Mouse (Mus musculus) kidney, adult 11 months (tissue): Measurements from ENCODE around the gene Gnas.
A peak's percentile ranks its signal among the peaks of the same experiment; 100 is the strongest.
"Not testable (repeated sequence)": the region's sequence is repeated elsewhere in the genome, so short reads cannot be mapped to it uniquely, and the experiment has no call there.

Experiments used
- DNase-seq: peaks from one replicate; pipeline ENCODE4 v3.0.0; 2022

Gene Gnas

DNA sequence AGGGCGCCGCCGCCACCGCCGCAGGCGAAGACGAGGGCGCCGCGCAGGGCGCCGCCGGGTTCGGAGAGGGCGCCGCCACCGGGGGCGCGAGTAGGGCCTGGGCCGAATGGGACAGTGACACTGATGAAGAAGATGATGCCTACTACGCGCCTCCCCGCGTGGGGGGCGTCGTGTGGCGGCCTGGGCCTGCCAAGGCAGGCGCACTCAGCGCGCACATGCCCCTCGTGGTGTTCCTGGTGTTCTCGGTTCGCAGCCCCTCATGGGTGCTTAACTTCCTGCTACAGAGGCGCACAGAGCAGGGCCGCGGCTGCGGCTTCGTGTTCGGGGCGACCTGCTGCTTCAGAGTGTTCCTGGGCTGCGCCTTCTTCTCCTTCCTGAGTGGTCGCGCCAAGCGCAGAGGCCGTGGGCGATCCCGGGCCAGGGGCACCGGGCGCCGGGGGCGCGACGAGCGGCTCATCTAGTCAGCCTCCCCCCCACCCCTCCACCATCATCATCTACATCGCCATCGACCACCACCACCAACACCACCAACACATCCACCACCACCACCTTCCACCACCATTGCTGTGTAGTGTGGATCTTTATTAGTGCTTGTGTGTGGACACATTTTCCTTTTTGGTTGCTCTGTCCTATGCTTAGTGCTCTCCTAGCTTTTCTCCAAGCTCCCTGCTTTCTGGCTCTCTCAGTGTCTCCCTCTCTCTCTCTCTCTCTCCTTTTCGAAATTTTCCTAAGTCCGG lies 45.0 kb downstream of the Gnas start:
- peak; percentile 46 for DNase-seq

DNA sequence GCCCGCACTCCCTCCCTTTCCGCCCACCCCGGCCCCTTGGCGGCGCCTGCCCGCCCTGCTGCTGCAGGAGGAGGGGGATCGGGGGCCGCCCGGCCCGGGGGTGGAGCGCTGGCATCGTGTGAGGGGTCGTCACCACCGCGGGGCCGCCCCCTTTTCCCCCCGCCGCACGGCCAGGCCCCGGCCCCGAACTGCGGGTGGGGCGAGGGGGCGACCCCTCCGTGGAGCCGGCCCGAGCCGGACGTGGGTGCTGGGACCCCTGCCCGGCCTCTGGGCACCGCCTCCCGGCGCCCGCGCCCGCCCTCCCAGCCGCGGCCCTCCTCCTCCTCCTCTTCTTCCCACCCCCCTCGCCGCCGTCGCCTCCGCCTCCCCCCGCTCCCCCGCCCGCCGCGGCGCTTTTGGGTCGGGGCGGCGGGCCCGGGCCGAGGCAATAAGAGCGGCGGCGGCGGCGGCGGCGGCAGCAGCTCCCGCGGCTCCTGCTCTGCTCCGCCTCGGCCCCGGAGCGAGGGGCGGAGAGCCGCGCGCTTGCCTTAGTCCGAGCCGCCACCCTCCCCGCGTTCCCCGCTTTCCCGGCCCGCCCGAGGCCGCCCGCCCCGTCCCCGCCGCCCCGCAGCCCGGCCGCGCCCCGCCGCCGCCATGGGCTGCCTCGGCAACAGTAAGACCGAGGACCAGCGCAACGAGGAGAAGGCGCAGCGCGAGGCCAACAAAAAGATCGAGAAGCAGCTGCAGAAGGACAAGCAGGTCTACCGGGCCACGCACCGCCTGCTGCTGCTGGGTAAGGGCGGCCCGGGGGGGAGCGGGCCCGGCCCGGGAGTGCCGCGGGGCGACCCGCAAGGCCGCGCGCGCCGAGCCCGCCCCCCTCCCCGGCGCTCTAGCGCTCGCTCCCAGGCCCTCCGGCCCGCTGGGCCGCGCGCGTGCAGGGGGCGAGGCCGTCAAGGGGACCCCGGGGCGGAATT lies 45.8 kb downstream of the Gnas start:
- peak; percentile 74 for DNase-seq

DNA sequence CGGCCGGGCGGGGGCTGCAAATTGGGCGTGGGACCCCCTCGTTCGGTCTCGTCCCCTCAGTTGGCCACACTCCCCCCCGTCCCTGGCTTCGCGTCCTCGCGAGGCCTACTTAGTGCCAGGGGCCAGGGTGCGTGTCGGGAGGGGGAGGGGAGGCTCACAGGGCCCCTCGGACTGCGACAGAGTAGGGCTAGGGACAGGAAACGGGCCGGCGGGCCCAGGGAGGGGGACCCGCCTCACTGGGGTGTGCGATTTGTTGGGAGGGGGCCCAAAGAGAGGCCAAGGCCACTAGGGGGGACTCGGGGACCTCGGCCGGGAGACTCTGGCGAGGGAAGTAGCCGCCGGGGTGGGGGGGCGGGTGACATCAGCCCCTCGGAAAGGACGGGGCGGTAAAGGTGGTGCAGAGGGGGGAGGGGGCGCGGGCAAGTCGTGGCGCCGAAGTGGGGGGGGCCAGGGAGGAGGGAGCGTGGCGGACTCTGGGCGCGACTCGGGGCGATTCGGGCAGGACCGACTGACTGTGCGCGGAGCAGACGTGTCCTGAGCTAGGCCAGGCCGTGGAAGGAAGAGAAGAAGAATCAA lies 46.6 kb downstream of the Gnas start:
- peak; percentile 75 for DNase-seq

DNA sequence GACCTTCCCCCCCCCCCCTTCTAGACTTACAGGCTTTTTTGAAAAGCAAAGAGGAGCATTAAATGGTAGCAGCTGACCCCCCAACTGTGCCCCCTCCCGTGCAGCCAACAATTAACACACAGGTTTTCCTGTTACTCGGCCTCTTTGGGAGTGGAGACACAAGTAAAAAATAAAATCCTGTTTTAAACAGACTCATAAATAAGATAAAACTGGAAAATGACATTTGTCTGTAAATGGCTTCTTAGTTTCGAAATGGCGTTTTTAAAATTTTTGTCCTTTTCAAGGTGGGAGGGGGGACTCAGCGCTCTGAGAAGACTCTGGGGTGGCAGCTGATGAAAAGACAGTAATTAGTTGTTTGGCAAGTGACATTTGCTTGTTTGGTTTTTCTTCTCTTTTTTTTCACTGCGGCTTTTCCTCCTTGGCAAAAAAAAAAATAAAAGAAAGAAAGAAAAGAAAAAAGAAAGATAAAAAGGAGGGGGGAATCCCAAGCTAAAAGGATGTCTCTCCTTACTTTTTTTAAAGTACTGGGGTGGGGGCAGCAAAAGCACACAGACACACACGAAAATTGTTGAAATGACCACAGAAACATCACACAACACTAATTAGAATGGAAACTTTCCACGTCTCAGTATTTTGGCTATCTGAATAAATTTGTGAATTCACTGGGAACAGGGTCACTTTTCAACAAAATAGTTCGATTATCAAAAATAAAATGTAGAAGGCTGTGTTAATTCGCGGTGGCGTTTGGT lies 47.3 kb downstream of the Gnas start:
- DNase-seq, result no peak

DNA sequence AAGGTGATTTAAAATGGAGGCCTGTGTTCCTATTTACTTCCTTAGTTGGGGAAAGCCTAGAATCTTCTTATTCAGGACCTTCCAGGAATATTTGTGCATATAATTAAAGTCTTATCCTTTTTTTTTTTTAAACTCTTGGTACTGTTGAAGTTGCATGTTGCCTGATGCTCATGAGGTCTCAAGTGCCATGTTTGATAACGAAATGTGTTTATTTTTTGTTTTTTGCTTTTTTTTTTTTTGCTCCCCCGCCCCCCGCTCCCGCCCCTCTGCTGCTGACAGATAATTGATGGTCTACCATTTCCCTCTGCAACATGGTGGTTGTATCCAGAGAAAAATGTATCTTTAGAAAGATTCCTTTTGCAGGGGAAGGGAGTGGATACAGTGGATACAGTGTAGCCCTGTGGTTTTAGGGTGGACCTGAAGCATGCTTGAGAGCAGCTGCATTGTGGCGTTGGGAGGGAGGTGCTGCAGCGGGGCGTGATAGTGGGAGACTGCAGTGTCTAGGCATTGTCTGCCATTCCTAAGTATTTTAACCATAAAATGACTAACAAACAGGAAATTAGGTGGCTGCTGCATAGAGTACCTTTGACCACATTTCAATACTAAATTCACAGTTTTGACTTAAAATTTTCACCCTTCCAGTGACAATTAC lies 49.2 kb downstream of the Gnas start:
- DNase-seq, result no peak

DNA sequence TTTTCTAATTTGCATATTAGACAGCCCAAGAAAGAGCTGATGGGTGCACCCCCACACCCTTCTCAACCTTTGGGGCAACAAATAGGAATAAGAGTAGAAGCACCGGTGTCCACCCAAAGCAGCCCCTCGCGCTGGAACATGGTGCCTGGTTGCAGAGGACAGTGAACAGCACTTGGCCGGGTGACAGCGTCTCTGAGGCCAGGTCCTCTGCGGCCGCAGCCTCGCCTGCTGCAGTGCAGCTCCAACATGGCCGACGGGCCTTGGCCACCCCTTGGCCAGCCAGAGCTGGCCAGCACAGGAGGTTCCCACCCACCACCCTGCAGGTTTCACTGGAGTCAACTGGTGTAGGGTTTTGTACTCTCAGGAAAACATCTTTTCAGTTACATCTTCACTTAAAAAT lies 50.3 kb downstream of the Gnas start:
- no peak for DNase-seq

DNA sequence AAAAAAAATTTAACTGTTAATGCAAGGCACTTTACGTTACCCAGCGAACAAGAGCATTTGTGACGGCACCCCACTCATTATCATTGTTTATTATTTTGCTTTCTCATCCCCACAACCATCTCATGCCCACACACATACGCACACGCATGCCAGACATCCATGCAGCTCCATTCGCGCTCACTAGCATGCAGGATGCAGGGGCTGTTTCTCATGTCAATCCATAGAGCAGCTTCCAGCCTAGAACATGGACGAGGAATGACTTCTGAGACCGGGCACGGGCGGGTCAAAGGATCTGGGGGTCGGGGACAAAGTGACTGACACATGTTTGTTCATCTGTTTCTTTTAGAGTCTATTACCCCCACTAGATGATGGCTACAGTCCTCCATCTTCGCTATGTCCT lies 53.2 kb downstream of the Gnas start:
- DNase-seq, result no peak

DNA sequence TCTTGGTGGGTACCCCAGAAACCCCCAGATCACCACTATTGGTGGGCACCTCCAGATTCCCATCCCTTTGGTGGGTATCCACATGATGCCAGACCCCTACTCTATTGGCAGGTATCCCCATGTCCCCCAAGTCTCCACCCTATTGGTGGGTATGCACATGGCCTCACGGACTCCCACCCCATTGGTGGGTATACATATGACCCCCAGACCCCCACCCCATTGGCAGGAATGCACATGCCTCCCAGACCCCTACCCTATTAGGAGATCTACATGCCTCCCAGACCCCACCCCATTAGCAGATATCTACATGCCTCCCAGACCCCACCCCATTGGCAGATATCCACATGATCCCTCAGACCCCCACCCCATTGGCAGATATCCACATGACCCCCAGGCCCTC lies 55.6 kb downstream of the Gnas start:
- no peak for DNase-seq

DNA sequence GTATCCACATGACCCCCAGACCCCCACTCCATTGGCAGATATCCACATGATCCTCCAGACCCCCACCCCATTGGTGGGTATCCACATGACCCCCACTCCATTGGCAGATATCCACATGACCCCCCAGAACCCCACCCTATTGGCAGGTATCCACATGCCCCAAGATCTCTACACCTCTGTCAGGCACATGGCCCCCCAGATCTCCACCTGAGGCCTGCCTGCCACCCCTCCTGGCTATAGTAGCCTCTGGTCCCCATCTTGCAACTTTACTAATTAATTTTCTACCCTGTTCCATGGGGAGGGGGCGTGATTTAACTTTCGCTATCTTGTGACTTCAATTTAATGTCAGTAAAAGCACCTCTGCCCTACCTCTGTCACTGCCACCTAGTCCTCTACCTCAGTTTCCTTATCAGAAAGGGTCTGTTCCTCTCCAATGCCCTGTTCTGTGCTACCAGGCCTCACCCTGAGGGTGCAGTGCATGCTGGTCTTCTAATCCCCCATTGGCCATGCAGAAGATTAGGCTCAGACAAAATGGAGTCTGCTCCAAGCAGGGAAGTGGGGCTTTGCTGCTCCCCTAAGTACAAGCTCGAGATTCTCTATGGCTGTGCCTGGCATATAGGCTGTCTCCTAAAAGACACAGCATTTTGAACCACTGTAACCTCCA lies 56.2 kb downstream of the Gnas start:
- DNase-seq, result peak; percentile 15

DNA sequence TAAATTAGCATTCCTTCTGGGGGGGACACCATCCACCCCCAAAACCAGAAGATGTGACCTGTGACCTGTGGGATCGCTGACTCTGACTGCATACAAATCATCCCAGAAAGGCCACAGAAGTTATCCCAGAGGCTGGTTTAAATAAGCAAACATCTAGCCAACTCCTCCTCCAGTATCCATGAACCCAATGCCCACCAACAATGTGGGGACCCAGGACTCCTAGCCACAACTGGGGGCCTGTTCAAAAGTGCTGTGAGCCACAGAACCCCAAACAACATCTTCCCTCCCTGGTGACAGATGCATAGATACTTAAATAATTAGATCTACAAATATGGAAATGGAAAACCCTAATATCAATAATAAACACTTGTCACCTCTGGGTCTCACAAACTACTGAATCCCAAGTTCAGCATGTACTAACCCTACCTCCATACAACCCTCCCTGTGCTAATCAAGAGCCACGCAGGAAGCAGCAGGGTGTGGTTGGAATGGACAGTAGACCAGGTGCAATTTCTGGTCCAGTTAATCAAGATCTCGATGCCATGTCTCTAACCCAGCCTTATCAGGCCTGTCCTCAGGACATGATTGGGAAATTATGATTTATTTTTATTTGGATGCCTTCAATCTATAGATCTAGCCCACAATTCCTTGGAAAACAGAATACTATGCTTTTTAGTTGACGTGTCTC lies 56.9 kb downstream of the Gnas start:
- no peak for DNase-seq

DNA sequence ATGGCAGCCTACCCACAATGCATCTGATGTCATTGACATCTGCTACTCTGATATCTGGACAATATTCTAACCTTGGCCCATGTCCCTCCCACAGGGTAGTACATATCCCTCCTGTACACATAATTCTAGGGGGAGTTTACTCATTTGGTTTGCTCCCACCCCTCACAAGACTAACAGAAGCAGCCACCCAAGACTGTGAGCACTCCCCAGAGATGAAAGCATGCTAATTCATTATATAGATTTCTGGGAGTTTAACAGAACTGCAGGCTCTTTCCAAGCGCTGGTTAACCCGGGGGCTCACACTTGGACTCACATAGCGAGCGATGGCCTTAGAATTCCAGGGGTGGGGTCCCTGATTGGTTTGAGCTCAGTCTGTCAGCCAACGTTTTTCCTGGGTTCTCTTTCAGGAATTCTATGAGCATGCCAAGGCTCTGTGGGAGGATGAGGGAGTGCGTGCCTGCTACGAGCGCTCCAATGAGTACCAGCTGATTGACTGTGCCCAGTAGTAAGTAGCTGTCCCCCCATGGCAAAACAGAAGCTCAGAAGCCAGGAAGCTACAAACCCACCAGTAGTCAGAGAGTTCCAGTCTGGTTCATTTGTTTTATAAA lies 58.8 kb downstream of the Gnas start:
- DNase-seq, result peak; percentile 22

DNA sequence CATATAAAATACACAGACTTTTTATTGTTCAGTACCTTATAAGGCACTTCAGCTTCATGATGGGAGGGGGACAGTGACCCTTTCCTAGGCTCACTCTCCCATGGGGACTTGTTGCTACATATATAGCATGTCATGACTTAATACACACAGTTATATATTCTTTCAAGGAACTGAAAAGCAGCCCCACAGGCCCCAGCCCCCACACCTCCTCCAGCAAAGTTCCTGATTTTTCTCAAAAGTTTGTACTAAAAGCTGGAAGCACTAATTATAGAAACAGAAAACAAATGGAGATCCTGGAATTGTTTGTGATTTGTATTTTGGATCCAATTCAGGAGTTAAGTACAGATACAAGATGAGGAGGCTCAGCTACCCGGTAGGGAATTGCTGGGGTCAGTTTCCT lies 59.4 kb downstream of the Gnas start:
- DNase-seq, result peak; percentile 33

DNA sequence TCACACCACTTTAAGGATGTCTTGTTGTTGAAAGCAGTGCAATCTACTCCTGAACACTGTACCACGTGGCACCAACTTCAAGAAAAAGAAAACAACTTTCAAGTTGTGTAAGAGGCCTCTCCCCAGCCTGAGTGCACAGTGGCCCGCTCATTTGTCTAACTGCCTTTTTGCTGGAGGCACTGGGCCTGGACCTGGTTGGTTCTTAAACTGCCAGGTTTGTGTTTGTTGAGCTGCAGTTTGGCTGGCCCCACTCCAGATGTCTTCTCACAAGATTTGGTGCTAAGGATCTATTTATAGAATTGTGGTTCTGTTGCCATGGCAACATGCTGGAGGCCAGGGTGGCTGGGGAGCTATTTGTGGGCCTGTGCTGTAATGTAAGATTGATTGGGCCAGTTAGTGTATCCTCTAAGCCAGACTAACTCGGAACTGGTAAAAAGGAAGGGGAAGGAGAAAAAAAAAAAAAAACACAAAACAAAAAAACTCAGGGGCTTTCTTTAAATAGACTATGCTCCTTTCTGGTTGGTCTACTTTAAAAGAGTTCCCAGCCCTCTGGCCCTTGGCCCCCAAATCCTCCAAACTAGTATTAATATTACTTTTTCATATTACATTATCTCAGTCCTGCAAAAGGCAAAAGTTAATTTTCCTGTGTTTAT lies 60.0 kb downstream of the Gnas start:
- peak; percentile 96 for DNase-seq

DNA sequence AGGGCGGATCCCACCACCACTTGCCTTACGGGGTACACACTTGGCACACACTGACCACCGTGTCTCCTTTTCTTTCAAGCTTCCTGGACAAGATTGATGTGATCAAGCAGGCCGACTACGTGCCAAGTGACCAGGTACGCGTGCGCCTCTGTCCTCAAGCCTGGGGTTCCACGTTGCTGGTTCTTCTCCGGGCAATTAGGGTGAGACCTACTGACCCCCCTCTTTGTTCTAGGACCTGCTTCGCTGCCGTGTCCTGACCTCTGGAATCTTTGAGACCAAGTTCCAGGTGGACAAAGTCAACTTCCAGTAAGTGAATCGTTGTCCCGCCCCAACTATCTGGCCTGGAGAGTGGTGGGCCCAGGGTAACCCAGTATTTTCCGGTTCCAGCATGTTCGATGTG lies 60.9 kb downstream of the Gnas start:
- peak; percentile 38 for DNase-seq

DNA sequence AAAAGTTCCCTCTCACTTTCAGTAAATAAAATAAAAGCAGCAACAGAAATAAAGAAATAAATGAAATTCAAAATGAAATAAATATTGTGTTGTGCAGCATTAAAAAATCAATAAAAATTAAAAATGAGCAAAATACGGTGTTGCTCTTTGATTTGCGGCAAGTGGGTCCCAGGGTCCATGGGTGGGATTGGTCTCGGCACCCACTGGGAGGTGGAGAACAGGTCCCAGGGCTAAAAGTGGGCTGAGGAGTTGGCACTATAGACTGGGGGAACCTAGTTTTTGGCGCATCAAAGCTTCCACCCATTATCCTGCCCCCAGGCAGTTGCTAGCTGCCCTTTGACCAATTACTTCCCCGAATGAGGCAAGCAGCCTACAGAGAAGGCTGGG lies 62.5 kb downstream of the Gnas start, which contains the start of gene Gm20721:
Gene Gm20721 (minus strand): TSS at position 101 of the 387 bp plus-strand sequence.
- no peak for DNase-seq

DNA sequence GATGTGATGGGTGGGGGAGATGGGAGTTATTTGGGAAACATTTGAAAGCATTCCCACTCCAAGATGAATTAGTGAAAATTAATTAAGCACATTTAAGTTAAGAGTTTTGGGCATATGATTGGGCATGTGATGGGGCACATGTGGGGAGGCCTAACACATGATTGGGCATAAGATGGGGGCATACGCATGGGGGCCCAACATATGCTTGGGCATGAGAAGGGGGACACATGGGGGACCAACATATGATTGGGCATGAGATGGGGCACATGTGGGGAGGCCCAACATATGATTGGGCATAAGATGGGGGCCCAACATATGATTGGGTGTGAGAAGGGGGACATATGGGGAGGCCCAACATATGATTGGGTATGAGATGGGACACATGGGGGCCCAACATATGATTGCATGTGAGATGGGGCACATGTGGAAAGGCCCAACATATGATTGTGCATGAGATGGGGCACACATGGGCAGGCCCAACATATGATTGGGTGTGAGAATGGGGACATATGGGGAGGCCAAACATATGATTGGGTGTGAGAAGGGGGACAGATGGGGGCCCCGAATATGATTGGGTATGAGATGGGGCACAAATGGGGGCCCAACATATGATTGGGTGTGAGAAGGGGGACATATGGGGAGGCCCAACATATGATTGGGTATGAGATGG lies 63.0 kb downstream of the Gnas start:
- not testable (repeated sequence) for DNase-seq

DNA sequence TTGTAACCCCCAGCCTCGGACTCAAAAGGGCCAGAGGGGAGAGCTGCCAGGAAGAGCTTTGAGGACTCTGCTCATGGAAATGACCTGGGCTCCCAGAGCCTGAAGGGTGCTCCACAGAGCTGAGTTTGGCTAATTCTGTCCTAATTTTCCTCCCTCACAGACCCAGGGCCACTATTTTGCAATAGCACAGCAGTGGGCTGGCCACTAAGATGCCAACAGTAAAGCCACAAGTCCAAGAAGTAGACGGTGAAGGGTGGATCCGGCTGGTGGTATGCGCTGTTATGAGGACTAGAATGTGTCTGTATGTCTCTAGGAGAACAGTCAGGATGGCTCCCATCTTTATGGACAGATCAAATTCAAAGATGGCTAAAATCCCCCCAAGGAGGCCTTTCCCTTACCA lies 74.4 kb downstream of the Gnas start:
- no peak for DNase-seq

DNA sequence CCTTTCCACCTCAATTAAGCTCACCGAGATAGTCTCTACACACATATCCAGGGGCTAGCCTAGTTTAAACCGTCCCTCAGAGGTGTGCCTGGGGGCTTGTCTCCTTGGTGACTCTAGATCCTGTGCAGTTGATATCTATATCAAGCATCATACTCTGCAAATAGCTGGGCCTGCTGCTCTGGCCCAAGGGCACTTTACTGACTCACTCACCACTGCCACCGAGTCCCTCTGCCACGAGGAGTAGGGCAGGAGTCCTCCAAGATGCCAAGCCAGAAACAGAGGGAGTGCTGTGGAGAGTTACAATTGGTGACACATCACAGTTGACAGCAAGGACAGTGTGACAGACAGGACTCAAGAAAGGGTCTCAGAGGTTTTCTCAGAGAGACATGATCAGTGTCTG lies 75.5 kb downstream of the Gnas start:
- DNase-seq, result no peak

DNA sequence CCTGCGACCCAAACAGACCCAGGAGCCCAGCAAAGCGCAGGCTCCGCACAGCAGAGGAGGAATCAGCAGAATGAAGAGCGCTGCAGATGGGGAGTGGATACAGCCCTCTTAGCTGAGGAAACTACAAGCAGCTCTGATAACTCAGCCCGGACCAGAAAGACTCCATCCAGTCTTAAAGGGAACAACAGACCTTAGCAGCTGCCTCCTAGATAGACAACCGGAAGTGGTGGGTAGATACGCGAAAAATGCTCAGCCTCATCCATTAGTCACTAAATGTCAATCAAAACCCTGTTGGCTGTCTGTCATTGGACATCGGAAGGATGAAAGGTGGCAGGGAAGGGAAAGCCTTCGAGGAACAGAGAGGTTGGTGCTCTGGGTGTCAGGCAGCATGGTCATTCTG lies 82.5 kb downstream of the Gnas start:
- DNase-seq, result no peak

DNA sequence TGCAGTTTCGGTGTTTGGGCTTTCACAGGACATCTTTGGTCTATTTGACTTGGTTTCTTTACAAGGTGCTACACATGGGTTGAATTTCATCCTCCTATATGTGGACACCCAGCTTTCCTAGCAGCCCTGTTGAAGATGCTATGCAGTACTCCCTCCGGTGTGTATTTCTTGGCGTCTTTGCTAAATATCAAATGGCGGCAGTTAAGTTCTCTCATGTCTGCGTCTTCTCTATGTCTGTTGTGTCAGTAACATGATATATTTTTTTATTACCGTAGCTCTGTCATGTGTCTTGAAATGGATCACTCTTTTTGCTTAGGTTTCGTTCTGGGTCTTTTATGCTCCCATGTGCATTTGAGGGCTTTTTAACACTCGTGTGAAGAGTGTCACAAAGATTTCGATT lies 96.9 kb downstream of the Gnas start:
- DNase-seq, result no peak
